Mouse (Mus musculus) bone marrow macrophage, adult 2 months (primary cell): Measurements from ENCODE around the gene Btf3l4.

ENCODE experiments used
- CTCF ChIP-seq: IDR thresholded peaks from 2 replicates; pipeline ENCODE4 v1.5.1; 2012; ENCODE audit warnings: low read depth, mild to moderate bottlenecking, low read length, moderate library complexity
- POLR2A ChIP-seq: IDR thresholded peaks from 2 replicates; pipeline ENCODE4 v1.6.1; 2012; ENCODE audit warnings: mild to moderate bottlenecking, low read depth, low read length, borderline replicate concordance

GRCm38 (mm10) chr4:108768527-108768926 is 64.9 kb downstream of the Btf3l4 start:
- TF ChIP-seq CTCF (no peak), POLR2A (no peak)
